Mouse (Mus musculus): ENCODE results near the gene Fyb.
"Not testable (repeated sequence)": the region's sequence is repeated elsewhere in the genome, so short reads cannot be mapped to it uniquely, and the experiment has no call there.

The Fyb gene

GRCm38 (mm10) chr15:6562161-6562560, 39.5 kb downstream of the Fyb start:
- no peak for DNase-seq (ENCODE audit: low read depth, low spot score)

GRCm38 (mm10) chr15:6562629-6563028, 40.0 kb downstream of the Fyb start:
- no peak for DNase-seq (ENCODE audit: low read depth, low spot score)

DNA sequence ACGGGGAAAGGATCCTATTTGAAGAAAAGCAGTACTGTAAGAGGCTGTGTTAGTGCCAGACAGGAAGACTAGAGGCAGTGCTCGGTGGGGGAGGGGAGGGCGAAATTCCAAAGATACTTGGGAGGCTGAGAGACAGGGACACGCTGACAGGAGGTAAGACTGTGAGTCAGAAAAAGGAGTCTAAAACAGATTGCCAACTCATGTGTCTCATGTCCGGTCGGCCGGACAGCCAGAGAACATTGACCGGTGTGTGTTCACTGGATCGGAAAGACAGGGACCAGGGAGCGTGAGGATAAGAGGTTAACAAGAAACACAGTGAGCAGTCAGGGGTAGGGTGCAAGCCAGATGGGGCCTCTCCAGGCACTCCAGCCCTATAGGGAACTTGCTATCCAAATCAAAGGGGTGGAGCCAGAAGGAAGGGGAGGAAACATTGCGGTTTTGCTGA, 42.3 kb downstream of the Fyb start:
- peak; percentile 85 for DNase-seq (ENCODE audit: low read depth, low spot score)

- peak; percentile 55 for DNase-seq (ENCODE audit: low read depth, low spot score)
Observed at GRCm38 (mm10) chr15:6565873-6566272, 43.2 kb downstream of the Fyb start.

DNA sequence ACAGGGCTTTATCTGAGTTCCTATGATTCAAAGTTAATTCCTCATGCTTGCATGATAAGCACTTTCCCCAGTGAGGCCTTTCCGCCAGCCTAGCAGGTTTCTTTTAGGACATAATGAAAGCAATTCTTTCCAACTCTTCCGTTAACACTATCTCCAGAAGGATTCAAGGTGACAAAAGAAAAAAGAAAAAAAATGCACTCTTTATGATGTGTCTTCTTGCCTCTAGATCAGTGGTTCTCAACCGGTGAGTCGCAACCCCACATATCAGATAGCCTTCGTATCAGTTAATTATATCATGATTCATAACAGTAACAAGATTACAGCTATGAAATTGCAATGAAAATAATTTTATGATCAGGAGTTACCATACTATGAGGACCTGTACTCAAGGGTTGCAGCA, 45.3 kb downstream of the Fyb start:
- no peak for DNase-seq (ENCODE audit: low read depth, low spot score)

- DNase-seq (ENCODE audit: low read depth, low spot score) = no peak
Observed at GRCm38 (mm10) chr15:6568605-6569004, 46.0 kb downstream of the Fyb start.

- no peak for DNase-seq (ENCODE audit: low read depth, low spot score)
Observed at GRCm38 (mm10) chr15:6569074-6569473, 46.4 kb downstream of the Fyb start.

GRCm38 (mm10) chr15:6570164-6570861, 47.7 kb downstream of the Fyb start:
- no peak for DNase-seq (ENCODE audit: low read depth, low spot score)

GRCm38 (mm10) chr15:6570876-6571275, 48.2 kb downstream of the Fyb start:
- peak; percentile 73 for DNase-seq (ENCODE audit: low read depth, low spot score)

DNA sequence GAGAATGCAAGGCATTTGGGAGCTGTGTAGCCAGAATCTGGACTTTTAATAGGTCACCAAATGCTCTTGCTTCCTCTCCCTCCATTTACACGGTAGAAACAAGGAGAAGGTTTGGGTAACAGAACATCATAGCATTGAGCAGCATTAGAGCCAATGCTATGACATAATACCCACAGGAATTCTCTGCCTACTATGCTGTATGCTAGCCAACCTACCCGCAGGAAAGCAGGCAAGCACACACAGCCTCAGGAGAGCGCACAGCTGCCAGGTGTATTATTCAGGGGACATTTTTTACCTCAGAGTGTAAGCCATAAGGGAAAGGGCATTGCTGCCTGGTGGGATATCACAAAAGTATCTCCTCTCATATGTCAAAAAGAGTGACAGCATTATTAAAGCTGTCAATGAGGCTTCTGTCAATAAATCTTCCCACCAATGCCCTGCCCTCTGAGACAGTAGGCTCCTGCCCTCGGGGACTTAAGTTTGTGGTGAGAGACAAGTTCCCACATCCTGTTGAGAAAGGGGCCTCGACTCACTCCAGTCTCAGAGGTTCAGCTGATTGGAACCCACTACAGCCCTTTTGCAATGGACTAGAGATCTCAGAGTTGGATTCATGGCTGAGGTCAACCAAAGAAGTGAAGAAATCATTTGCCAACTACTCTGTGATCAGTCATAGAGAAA, 51.8 kb downstream of the Fyb start:
- DNase-seq (ENCODE audit: low read depth, low spot score) = no peak

GRCm38 (mm10) chr15:6577971-6578370, 55.3 kb downstream of the Fyb start:
- DNase-seq (ENCODE audit: low read depth, low spot score) = no peak

GRCm38 (mm10) chr15:6578654-6579053, 56.0 kb downstream of the Fyb start:
- DNase-seq (ENCODE audit: low read depth, low spot score) = no peak

GRCm38 (mm10) chr15:6579194-6579768, 56.6 kb downstream of the Fyb start:
- DNase-seq (ENCODE audit: low read depth, low spot score) = no peak

DNA sequence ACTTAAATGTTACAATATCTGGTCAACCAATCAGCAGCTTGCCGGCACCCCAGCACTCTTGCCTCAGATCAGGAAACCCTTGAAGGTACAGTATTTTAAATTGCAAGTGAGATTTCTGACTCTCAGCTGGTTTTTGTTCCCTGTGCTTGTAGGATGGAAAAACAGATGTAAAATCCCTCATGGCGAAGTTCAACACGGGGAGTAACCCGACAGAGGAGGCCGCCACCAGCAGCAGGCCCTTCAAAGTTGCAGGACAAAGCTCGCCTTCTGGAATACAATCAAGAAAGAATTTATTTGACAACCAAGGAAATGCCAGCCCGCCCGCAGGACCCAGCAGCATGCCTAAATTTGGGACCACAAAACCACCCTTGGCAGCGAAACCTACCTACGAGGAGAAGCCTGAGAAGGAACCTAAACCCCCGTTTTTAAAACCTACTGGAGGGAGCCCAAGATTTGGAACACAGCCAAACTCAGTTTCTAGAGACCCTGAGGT, 57.2 kb downstream of the Fyb start:
- no peak for DNase-seq (ENCODE audit: low read depth, low spot score)

DNA sequence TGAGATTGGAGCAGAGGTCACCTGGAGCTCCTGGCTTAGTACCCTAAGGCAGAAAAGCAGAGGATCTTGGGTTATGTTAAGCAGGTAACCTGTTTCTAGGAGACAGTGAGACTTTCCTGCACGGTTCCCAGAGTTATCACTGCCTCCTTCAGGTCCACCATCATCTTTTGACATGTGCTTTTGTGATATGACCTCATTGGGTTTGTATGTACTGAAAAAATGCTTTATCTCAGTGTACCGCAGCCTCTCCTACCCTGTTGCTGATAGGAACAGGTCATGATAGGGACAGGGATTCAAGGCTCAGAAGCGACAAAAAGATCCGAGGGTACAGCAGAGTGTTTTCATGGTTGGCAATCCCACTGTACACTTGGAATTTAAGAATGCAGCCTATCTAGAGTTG, 62.0 kb downstream of the Fyb start:
- no peak for DNase-seq (ENCODE audit: low read depth, low spot score)

DNA sequence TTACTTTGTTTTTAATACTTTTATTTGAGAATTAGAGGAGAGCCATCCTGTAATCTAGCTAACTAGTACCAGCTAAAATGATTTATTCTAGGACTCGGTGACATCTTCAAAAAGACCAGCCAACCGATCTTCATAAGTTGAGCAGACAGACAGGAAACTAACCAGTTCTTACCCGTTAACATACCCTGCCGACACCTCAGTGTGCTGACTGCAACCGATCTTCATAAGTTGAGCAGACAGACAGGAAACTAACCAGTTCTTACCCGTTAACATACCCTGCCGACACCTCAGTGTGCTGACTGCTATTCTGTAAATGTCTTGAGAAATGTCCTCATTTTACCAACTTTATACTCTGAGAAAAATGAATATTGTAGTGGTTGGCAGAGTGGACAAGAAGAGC, 63.7 kb downstream of the Fyb start:
- not testable (repeated sequence) for DNase-seq (ENCODE audit: low read depth, low spot score)

DNA sequence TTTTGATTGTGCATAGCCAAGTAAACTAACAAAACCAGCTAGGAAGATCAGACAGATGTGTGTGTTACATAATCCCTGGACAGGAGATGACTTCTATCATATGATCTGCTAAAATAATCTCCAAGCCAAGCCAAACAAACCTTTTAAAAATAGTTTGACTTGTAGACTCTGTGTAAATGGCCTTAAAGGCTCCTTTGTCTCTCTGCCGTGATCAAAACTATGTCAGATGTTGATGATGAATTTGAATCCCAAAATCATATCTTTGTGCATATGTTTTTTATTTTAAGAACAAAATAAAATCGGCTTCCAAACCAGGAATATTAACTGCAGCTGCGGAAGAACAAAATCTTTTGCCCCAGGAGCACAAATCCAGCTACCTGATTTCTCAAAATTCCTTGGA, 64.9 kb downstream of the Fyb start:
- no peak for DNase-seq (ENCODE audit: low read depth, low spot score)

DNA sequence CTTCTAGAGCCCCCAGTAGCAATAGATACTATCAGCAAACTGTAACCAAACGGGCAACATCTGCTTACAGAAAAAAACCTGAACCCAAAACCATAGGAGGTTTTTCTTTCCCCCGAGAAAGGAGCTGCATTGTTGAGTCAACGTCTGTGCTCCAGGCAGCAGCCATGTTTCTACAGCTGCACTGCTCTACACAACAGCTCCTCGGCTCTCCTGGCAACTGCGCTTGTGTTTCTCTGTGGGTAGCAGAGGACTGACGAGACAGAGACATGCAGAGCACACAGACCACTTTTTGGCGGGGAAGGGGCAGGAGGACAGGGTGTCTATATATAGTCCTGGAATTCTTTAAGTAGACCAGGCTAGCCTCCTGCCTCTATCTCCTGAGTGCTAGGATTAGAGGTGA, 65.5 kb downstream of the Fyb start:
- no peak for DNase-seq (ENCODE audit: low read depth, low spot score)

- no peak for DNase-seq (ENCODE audit: low read depth, low spot score)
Observed at GRCm38 (mm10) chr15:6590846-6591451, 68.3 kb downstream of the Fyb start.

- no peak for DNase-seq (ENCODE audit: low read depth, low spot score)
Observed at GRCm38 (mm10) chr15:6591527-6591926, 68.9 kb downstream of the Fyb start.

GRCm38 (mm10) chr15:6592561-6593253, 70.1 kb downstream of the Fyb start:
- no peak for DNase-seq (ENCODE audit: low read depth, low spot score)

- DNase-seq (ENCODE audit: low read depth, low spot score) = no peak
Observed at GRCm38 (mm10) chr15:6593254-6593623, 70.6 kb downstream of the Fyb start.

Data from ZHBTc4 (cell line).